ENCODE assay signal across 8 mouse cellular contexts in genomic region chr8:70505698-70506327, GRCm38 (mm10). TPM values are rescaled to one million over a fixed set of nuclear protein-coding genes. Genes with fewer than 3 reads are reported as not detected.
A peak's percentile ranks its signal among the peaks of the same experiment; 100 is the strongest.
DNase-seq lines count a peak whose midpoint lies in the region; ATAC-seq and TF ChIP-seq lines count a peak whose summit lies in the region.

No protein-coding gene starts in this region.

- 34% methylated on average over 32 of the region's 32 CpGs for whole genome bisulfite sequencing in kidney, embryonic 15.5 days
- WGBS in bone marrow, adult 2 months, result 50% methylated on average over 32 of the region's 32 CpGs
- WGBS in heart, embryonic 16.5 days, result 37% methylated on average over 32 of the region's 32 CpGs
- WGBS in liver, postnatal 0 days (ENCODE audit: insufficient replicate concordance), result 39% methylated on average over 32 of the region's 32 CpGs

- H3K4me2 ChIP-seq in kidney, embryonic 15.5 days, result peak overlapping the region; percentile 90
- peak overlapping the region; percentile 73 for H3K4me2 ChIP-seq in heart, embryonic 16.5 days (ENCODE audit: low read depth, low read length)
- peak overlapping the region; percentile 81 for H3K4me2 ChIP-seq in liver, postnatal 0 days (ENCODE audit: low read depth, low read length)

- peaks cover 77% of the 10 kb centered on the region for H3K4me1 ChIP-seq in kidney, embryonic 15.5 days
- peaks cover 10% of the 10 kb centered on the region for H3K4me1 ChIP-seq in bone marrow, adult 2 months (ENCODE audit: control insufficient read depth, insufficient read depth, low read length)
- H3K4me1 ChIP-seq in heart, embryonic 16.5 days (ENCODE audit: control insufficient read depth, insufficient read depth, low read length), result peaks cover 31% of the 10 kb centered on the region
- peaks cover 28% of the 10 kb centered on the region for H3K4me1 ChIP-seq in liver, postnatal 0 days (ENCODE audit: insufficient read depth)

- TF ChIP-seq POLR2A in bone marrow, adult 2 months (IDR thresholded peaks at IDR 0.05; ENCODE audit: borderline replicate concordance, control insufficient read depth, low read depth, low read length), result 0 out of 2 replicates have a peak, but pooled peaks have one; percentile 22

- H3K9me3 ChIP-seq in kidney, embryonic 15.5 days (replicated peaks), result no peaks in the 10 kb centered on the region
- no peaks in the 10 kb centered on the region for H3K9me3 ChIP-seq in heart, embryonic 16.5 days (replicated peaks; ENCODE audit: control insufficient read depth, low read length)
- H3K9me3 ChIP-seq in liver, postnatal 0 days (ENCODE audit: low read length), result no peaks in the 10 kb centered on the region

- TF ChIP-seq CTCF in bone marrow, adult 2 months (IDR thresholded peaks at IDR 0.05; ENCODE audit: control insufficient read depth, insufficient read depth, low read length), result no peak
- TF ChIP-seq CTCF in liver, postnatal 0 days (IDR thresholded peaks at IDR 0.05; ENCODE audit: low read depth), result no peak

- ATAC-seq in kidney, embryonic 15.5 days (replicated peaks; ENCODE audit: low FRiP score), result peak; percentile 12; the same call in 1 of the 2 replicates
- no peak for ATAC-seq in heart, embryonic 16.5 days (replicated peaks; ENCODE audit: extremely low read depth, insufficient read depth, low FRiP score)
- peak; percentile 2 for ATAC-seq in liver, postnatal 0 days

- peak overlapping the region; percentile 97 for H3K27ac ChIP-seq in kidney, embryonic 15.5 days
- H3K27ac ChIP-seq in bone marrow, adult 2 months (ENCODE audit: control insufficient read depth, insufficient read depth, low read depth, low read length, poor library complexity), result peak overlapping the region; percentile 67
- peak overlapping the region; percentile 84 for H3K27ac ChIP-seq in heart, embryonic 16.5 days (ENCODE audit: low read length)
- H3K27ac ChIP-seq in liver, postnatal 0 days (ENCODE audit: low read depth), result peak overlapping the region; percentile 89

- H3K9ac ChIP-seq in kidney, embryonic 15.5 days, result peak overlapping the region; percentile 82
- H3K9ac ChIP-seq in heart, embryonic 16.5 days (ENCODE audit: low read length), result peak overlapping the region; percentile 80
- H3K9ac ChIP-seq in liver, postnatal 0 days (replicated peaks), result peak overlapping the region; percentile 75

- DNase-seq in kidney, postnatal 14 days, result no peak
- no peak for DNase-seq in liver, postnatal 0 days
- no peak for DNase-seq in embryo, embryonic 10 days (ENCODE audit: low spot score)
- no peak for DNase-seq in layer of hippocampus, adult 9-10 months (ENCODE audit: low spot score)
- DNase-seq in cerebellum, postnatal 14 days, result no peak

- H3K27me3 ChIP-seq in kidney, embryonic 15.5 days, result peaks cover 34% of the 10 kb centered on the region
- peaks cover 18% of the 10 kb centered on the region for H3K27me3 ChIP-seq in heart, embryonic 16.5 days (ENCODE audit: control insufficient read depth, insufficient read depth, low read length)
- peaks cover 21% of the 10 kb centered on the region for H3K27me3 ChIP-seq in liver, postnatal 0 days (ENCODE audit: insufficient read depth, low read length)

- no peak for TF ChIP-seq EP300 in liver, postnatal 0 days (IDR thresholded peaks at IDR 0.05; ENCODE audit: low read depth)

- peaks cover 24% of the 10 kb centered on the region for H3K36me3 ChIP-seq in kidney, embryonic 15.5 days
- H3K36me3 ChIP-seq in heart, embryonic 16.5 days (ENCODE audit: control insufficient read depth, insufficient read depth), result peaks cover 12% of the 10 kb centered on the region
- H3K36me3 ChIP-seq in liver, postnatal 0 days (replicated peaks; ENCODE audit: insufficient read depth, low read length), result peaks cover 15% of the 10 kb centered on the region

- H3K4me3 ChIP-seq in kidney, embryonic 15.5 days (replicated peaks), result peak overlapping the region; percentile 72
- H3K4me3 ChIP-seq in bone marrow, adult 2 months (replicated peaks; ENCODE audit: control insufficient read depth, low read depth, low read length), result peak overlapping the region; percentile 72
- H3K4me3 ChIP-seq in heart, embryonic 16.5 days (ENCODE audit: low read length), result peak overlapping the region; percentile 61
- H3K4me3 ChIP-seq in liver, postnatal 0 days (ENCODE audit: low read depth, low read length), result peak overlapping the region; percentile 73

RNA-seq across cellular contexts. Expression of gene Rex1bd, which starts 0.7 kb away (rescaled TPM):
- polyA plus RNA-seq in kidney, embryonic 15.5 days (2015; fragmentation: Nextera tagmentation; extraction: Ambion mirVana), result 128 and 133 TPM in 2 replicates
- 46.9 and 63.6 TPM in 2 replicates for polyA plus RNA-seq in bone marrow, adult 2 months (2011; ENCODE audit: insufficient read depth, insufficient read length, low replicate concordance, missing spikeins)
- polyA plus RNA-seq in heart, embryonic 16.5 days (2015; fragmentation: Nextera tagmentation; extraction: Ambion mirVana), result 122 and 129 TPM in 2 replicates
- polyA plus RNA-seq in liver, postnatal 0 days (2015; fragmentation: Nextera tagmentation; extraction: Ambion mirVana), result 49.3 and 52.3 TPM in 2 replicates

RNA-seq across cellular contexts. Expression of gene Uba52, which starts 4.8 kb away (rescaled TPM):
- 954 and 1,022 TPM in 2 replicates for polyA plus RNA-seq in kidney, embryonic 15.5 days (2015; fragmentation: Nextera tagmentation; extraction: Ambion mirVana)
- 961 and 1,100 TPM in 2 replicates for polyA plus RNA-seq in bone marrow, adult 2 months (2011; ENCODE audit: insufficient read depth, insufficient read length, low replicate concordance, missing spikeins)
- 691 and 770 TPM in 2 replicates for polyA plus RNA-seq in heart, embryonic 16.5 days (2015; fragmentation: Nextera tagmentation; extraction: Ambion mirVana)
- polyA plus RNA-seq in liver, postnatal 0 days (2015; fragmentation: Nextera tagmentation; extraction: Ambion mirVana), result 627 and 684 TPM in 2 replicates

RNA-seq across cellular contexts. Expression of gene Crlf1, which starts 12.9 kb away (rescaled TPM):
- 21.1 and 24.1 TPM in 2 replicates for polyA plus RNA-seq in kidney, embryonic 15.5 days (2015; fragmentation: Nextera tagmentation; extraction: Ambion mirVana)
- polyA plus RNA-seq in bone marrow, adult 2 months (2011; ENCODE audit: insufficient read depth, insufficient read length, low replicate concordance, missing spikeins), result 3.7 and 5.5 TPM in 2 replicates
- 3.2 and 17.8 TPM in 2 replicates for polyA plus RNA-seq in heart, embryonic 16.5 days (2015; fragmentation: Nextera tagmentation; extraction: Ambion mirVana)
- polyA plus RNA-seq in liver, postnatal 0 days (2015; fragmentation: Nextera tagmentation; extraction: Ambion mirVana), result 0.07 and 0.38 TPM in 2 replicates

RNA-seq across cellular contexts. Expression of gene Tmem59l, which starts 18.7 kb away (rescaled TPM):
- 5.9 and 6.0 TPM in 2 replicates for polyA plus RNA-seq in kidney, embryonic 15.5 days (2015; fragmentation: Nextera tagmentation; extraction: Ambion mirVana)
- polyA plus RNA-seq in bone marrow, adult 2 months (2011; ENCODE audit: insufficient read depth, insufficient read length, low replicate concordance, missing spikeins), result 1.3 TPM in 1 of 2 replicates, not detected in the other
- 0.13 and 0.41 TPM in 2 replicates for polyA plus RNA-seq in heart, embryonic 16.5 days (2015; fragmentation: Nextera tagmentation; extraction: Ambion mirVana)
- not detected in 2 replicates for polyA plus RNA-seq in liver, postnatal 0 days (2015; fragmentation: Nextera tagmentation; extraction: Ambion mirVana)

RNA-seq across cellular contexts. Expression of gene Fkbp8, which starts 21.7 kb away (rescaled TPM):
- polyA plus RNA-seq in kidney, embryonic 15.5 days (2015; fragmentation: Nextera tagmentation; extraction: Ambion mirVana), result 295 and 322 TPM in 2 replicates
- polyA plus RNA-seq in bone marrow, adult 2 months (2011; ENCODE audit: insufficient read depth, insufficient read length, low replicate concordance, missing spikeins), result 98.7 and 181 TPM in 2 replicates
- 273 and 275 TPM in 2 replicates for polyA plus RNA-seq in heart, embryonic 16.5 days (2015; fragmentation: Nextera tagmentation; extraction: Ambion mirVana)
- polyA plus RNA-seq in liver, postnatal 0 days (2015; fragmentation: Nextera tagmentation; extraction: Ambion mirVana), result 141 TPM in 2 replicates
